Mouse (Mus musculus): ENCODE measurements at regions not wholly inside any gene's neighbourhood (a gene's known extent, or its start where the extent isn't known, plus 50 kb on each side); places are given as distances from the start of the nearest gene placed in this dataset.
A peak's percentile ranks its signal among the peaks of the same experiment; 100 is the strongest.

DNA sequence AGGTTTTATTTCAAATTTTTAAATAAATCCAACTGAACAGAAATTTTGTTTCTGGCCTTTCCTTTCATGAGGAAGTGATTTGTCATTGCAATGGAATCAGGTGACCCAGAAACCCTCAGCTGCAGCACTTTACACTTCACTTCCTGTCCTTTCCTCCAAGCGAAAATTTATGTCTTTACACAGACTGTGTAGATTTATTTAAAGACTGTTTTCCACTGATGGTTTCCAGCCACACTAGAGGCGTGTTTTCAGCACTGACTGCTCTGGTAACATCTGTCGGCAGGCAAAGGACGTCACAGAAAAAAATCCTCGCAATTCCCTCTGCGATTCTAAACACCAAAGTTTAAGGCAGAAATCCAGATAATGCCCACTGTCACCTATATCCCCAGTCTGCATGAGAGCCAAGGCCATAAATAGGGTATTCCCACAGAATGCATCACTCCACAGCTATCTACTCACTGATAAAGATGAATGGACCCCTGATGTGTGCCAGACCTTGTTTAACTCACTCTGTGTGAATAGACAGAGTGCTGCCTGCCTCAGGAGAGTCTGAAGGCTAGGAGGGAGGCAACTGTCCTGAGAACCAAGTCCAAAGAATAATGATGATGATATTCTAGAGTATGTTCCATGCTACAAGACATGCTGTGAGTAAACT, 247.9 kb downstream of the 4930544G11Rik start:
- H3K27ac ChIP-seq (ENCODE audit: low read depth, low read length), result no peak overlapping the region
- no peaks in the 10 kb centered on the region for H3K36me3 ChIP-seq (ENCODE audit: insufficient read depth, low read length)
- DNase-seq (ENCODE audit: low spot score) (no peak), ATAC-seq (ENCODE audit: low FRiP score) (no peak)
- TF ChIP-seq CTCF (IDR thresholded peaks at IDR 0.05), result no peak
- H3K27me3 ChIP-seq (ENCODE audit: insufficient read depth, low read length), result no peaks in the 10 kb centered on the region
- no peak overlapping the region for H3K4me3 ChIP-seq (ENCODE audit: low read depth, low read length)
- no peak overlapping the region for H3K9ac ChIP-seq (replicated peaks; ENCODE audit: low read length, poor library complexity, severe bottlenecking)
- H3K4me2 ChIP-seq (ENCODE audit: low read depth, low read length, poor library complexity, severe bottlenecking), result no peak overlapping the region
- no peaks in the 10 kb centered on the region for H3K9me3 ChIP-seq (ENCODE audit: low read length)
- H3K4me1 ChIP-seq (ENCODE audit: insufficient read depth, low read length), result no peaks in the 10 kb centered on the region
- WGBS, result 68% methylated on average over 6 of the region's 6 CpGs

DNA sequence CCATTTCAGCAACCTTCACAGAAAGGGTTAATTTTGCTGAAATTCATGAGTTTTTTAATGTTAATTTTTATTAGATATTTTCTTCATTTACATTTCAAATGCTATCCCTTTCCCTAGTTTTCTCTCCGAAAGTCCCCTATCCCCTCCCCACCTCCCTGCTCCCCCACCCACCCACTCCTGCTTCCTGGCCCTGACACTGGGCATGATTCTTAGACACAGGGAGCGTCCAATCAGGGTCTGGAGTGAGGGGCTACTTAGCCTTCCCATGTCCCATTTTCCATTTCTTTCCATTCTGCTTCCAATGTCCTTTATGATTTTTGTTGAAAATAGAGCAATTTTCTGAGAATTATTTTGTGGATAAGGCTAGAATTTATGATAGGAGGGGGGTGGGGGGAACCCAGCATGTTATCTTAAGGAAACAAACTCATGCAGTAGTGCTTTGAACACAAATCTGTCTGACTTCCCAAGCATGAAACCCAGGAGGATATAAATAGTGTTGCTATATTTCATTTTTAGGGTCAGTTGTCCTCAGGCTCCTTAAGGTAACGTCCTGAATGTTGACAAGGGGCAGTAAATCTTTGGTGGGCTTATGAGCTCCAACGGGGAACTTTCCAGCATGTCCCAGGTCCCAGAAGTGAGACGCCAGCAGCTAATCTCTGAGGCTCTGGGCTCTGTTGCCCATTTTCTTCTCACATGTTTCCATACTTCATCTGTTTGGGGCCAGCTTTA, 254.0 kb downstream of the 4930544G11Rik start:
- H3K9ac ChIP-seq (replicated peaks; ENCODE audit: low read length, poor library complexity, severe bottlenecking), result no peak overlapping the region
- no peaks in the 10 kb centered on the region for H3K36me3 ChIP-seq (ENCODE audit: insufficient read depth, low read length)
- no peaks in the 10 kb centered on the region for H3K27me3 ChIP-seq (ENCODE audit: insufficient read depth, low read length)
- no peak for TF ChIP-seq CTCF (IDR thresholded peaks at IDR 0.05)
- H3K4me2 ChIP-seq (ENCODE audit: low read depth, low read length, poor library complexity, severe bottlenecking), result no peak overlapping the region
- WGBS, result 89% methylated on average over 5 of the region's 5 CpGs
- ATAC-seq (ENCODE audit: low FRiP score) (no peak), DNase-seq (ENCODE audit: low spot score) (no peak)
- H3K9me3 ChIP-seq (ENCODE audit: low read length), result no peaks in the 10 kb centered on the region
- H3K4me3 ChIP-seq (ENCODE audit: low read depth, low read length), result no peak overlapping the region
- no peak overlapping the region for H3K27ac ChIP-seq (ENCODE audit: low read depth, low read length)
- no peaks in the 10 kb centered on the region for H3K4me1 ChIP-seq (ENCODE audit: insufficient read depth, low read length)

DNA sequence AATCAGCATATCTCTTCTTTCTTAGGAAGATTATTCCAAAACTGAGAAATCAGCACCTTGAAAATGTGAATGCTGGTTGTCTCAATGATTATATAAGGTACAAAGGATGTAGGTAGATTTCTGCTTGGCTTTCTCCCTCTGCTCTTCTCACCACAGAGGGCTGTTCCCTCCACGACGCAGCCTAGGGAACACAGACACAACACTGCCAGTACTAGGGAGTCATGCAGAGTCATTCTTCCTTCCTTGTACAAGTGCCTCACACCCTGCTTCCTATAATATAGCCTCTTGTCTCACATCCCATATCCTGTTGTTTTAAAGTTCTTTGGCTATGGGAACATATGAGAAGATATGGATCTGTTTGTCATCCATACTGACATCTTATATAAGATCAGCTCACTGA, 265.1 kb downstream of the 4930544G11Rik start:
- H3K27ac ChIP-seq (ENCODE audit: low read depth, low read length), result no peak overlapping the region
- no peak overlapping the region for H3K4me2 ChIP-seq (ENCODE audit: low read depth, low read length, poor library complexity, severe bottlenecking)
- H3K27me3 ChIP-seq (ENCODE audit: insufficient read depth, low read length), result no peaks in the 10 kb centered on the region; the same call in 1 of the 2 replicates
- H3K9me3 ChIP-seq (ENCODE audit: low read length), result no peaks in the 10 kb centered on the region
- ATAC-seq (ENCODE audit: low FRiP score), result no peak
- H3K9ac ChIP-seq (replicated peaks; ENCODE audit: low read length, poor library complexity, severe bottlenecking), result no peak overlapping the region
- whole genome bisulfite sequencing, result 39% methylated on average over 2 of the region's 2 CpGs
- DNase-seq (ENCODE audit: low spot score), result no peak
- no peaks in the 10 kb centered on the region for H3K36me3 ChIP-seq (ENCODE audit: insufficient read depth, low read length)
- no peaks in the 10 kb centered on the region for H3K4me1 ChIP-seq (ENCODE audit: insufficient read depth, low read length)
- no peak for TF ChIP-seq CTCF (IDR thresholded peaks at IDR 0.05)
- no peak overlapping the region for H3K4me3 ChIP-seq (ENCODE audit: low read depth, low read length)

GRCm38 (mm10) chr6:66224164-66224903, 271.9 kb downstream of the 4930544G11Rik start:
- Histone ChIP-seq H3K27me3 (ENCODE audit: insufficient read depth, low read length) (no peaks in the 10 kb centered on the region; the same call in 1 of the 2 replicates), H3K4me3 (ENCODE audit: low read depth, low read length) (no peak overlapping the region), H3K36me3 (ENCODE audit: insufficient read depth, low read length) (no peaks in the 10 kb centered on the region), H3K27ac (ENCODE audit: low read depth, low read length) (no peak overlapping the region), H3K9me3 (ENCODE audit: low read length) (no peaks in the 10 kb centered on the region), H3K9ac (replicated peaks; ENCODE audit: low read length, poor library complexity, severe bottlenecking) (no peak overlapping the region), H3K4me1 (ENCODE audit: insufficient read depth, low read length) (no peaks in the 10 kb centered on the region), H3K4me2 (ENCODE audit: low read depth, low read length, poor library complexity, severe bottlenecking) (no peak overlapping the region)
- ATAC-seq (ENCODE audit: low FRiP score), result peak; percentile 63
- peak; percentile 85 for DNase-seq (ENCODE audit: low spot score)
- WGBS, result 51% methylated on average over 4 of the region's 4 CpGs
- no peak for TF ChIP-seq CTCF (IDR thresholded peaks at IDR 0.05)

- Histone ChIP-seq H3K4me1 (ENCODE audit: insufficient read depth, low read length) (no peaks in the 10 kb centered on the region), H3K36me3 (ENCODE audit: insufficient read depth, low read length) (no peaks in the 10 kb centered on the region), H3K4me2 (ENCODE audit: low read depth, low read length, poor library complexity, severe bottlenecking) (no peak overlapping the region), H3K4me3 (ENCODE audit: low read depth, low read length) (no peak overlapping the region), H3K9me3 (ENCODE audit: low read length) (no peaks in the 10 kb centered on the region), H3K27me3 (ENCODE audit: insufficient read depth, low read length) (no peaks in the 10 kb centered on the region), H3K9ac (replicated peaks; ENCODE audit: low read length, poor library complexity, severe bottlenecking) (no peak overlapping the region), H3K27ac (ENCODE audit: low read depth, low read length) (no peak overlapping the region)
- TF ChIP-seq CTCF (IDR thresholded peaks at IDR 0.05), result no peak
- 61% methylated on average over 2 of the region's 2 CpGs for WGBS
- ATAC-seq (ENCODE audit: low FRiP score) (no peak), DNase-seq (ENCODE audit: low spot score) (no peak)
Measured at GRCm38 (mm10) chr6:66236368-66236767, 284.0 kb downstream of the 4930544G11Rik start.

GRCm38 (mm10) chr6:66255378-66255777, 279.8 kb upstream of the Mad2l1 start:
- ATAC-seq (ENCODE audit: low FRiP score) (no peak), DNase-seq (ENCODE audit: low spot score) (no peak)
- no peaks in the 10 kb centered on the region for H3K4me1 ChIP-seq (ENCODE audit: insufficient read depth, low read length)
- no peaks in the 10 kb centered on the region for H3K27me3 ChIP-seq (ENCODE audit: insufficient read depth, low read length)
- H3K9me3 ChIP-seq (ENCODE audit: low read length), result no peaks in the 10 kb centered on the region
- H3K27ac ChIP-seq (ENCODE audit: low read depth, low read length), result no peak overlapping the region
- no peaks in the 10 kb centered on the region for H3K36me3 ChIP-seq (ENCODE audit: insufficient read depth, low read length)
- no peak overlapping the region for H3K4me2 ChIP-seq (ENCODE audit: low read depth, low read length, poor library complexity, severe bottlenecking)
- H3K9ac ChIP-seq (replicated peaks; ENCODE audit: low read length, poor library complexity, severe bottlenecking), result no peak overlapping the region
- WGBS, result 92% methylated on average over 4 of the region's 4 CpGs
- TF ChIP-seq CTCF (IDR thresholded peaks at IDR 0.05), result no peak
- no peak overlapping the region for H3K4me3 ChIP-seq (ENCODE audit: low read depth, low read length)

Measured in midbrain, postnatal 0 days (tissue).